Mouse (Mus musculus) liver, embryonic 14.5 days (tissue): ENCODE results near the gene Nav2. TPM values are rescaled to one million over a fixed set of nuclear protein-coding genes. Genes with fewer than 3 reads are reported as not detected.

Experiments used
- ATAC-seq: fragments of 200-750 bp; cut with Nextera tagmentation; 2 replicates; pipeline ENCODE4 v1.8.0; 2017; ENCODE audit warnings: moderate number of reproducible peaks, mild to moderate bottlenecking, moderate library complexity; ENCODE audit not compliant: insufficient read depth
- DNase-seq, 3 experiments: peaks; one replicate each; pipeline ENCODE4 v3.0.0-alpha.2; 2012 to 2013; ENCODE audit warnings: low read depth in 3 of 3, low spot score in 3 of 3
- H3K27ac ChIP-seq: fragments of 300-500 bp; sonication (generic); 2 replicates; pipeline ENCODE4 v1.5.1; 2014; ENCODE audit warnings: moderate library complexity, mild to moderate bottlenecking, control low read depth, inconsistent platforms
- H3K27me3 ChIP-seq: fragments of 300-500 bp; sonication (generic); 2 replicates; pipeline ENCODE4 v1.6.1; 2014; ENCODE audit warnings: mild to moderate bottlenecking, low read length, moderate library complexity; ENCODE audit not compliant: control insufficient read depth, insufficient read depth
- H3K36me3 ChIP-seq: fragments of 300-500 bp; sonication (generic); replicated peaks from 2 replicates; pipeline ENCODE4 v1.6.1; 2014; ENCODE audit warnings: low read depth; ENCODE audit not compliant: control insufficient read depth, insufficient read depth
- H3K4me1 ChIP-seq, 2 experiments: fragments of 200-500 bp in 1 of 2; fragments of 300-500 bp in 1 of 2; sonication (generic) in 1 of 2; replicated peaks; 2 replicates each; pipeline ENCODE4 v1.6.1; 2012 to 2014; ENCODE audit warnings: antibody characterized with exemption in 1 of 2, inconsistent platforms in 1 of 2, low read length in 1 of 2; ENCODE audit not compliant: control insufficient read depth in 2 of 2, insufficient read depth in 2 of 2
- H3K4me2 ChIP-seq: fragments of 300-500 bp; sonication (generic); 2 replicates; pipeline ENCODE4 v1.6.1; 2014; ENCODE audit warnings: low read depth, mild to moderate bottlenecking, control low read depth, moderate library complexity
- H3K4me3 ChIP-seq, 2 experiments: fragments of 200-500 bp in 1 of 2; fragments of 300-500 bp in 1 of 2; sonication (generic) in 1 of 2; 2 replicates each; pipeline ENCODE4 v1.5.1; 2012 to 2014; ENCODE audit warnings: low read depth in 2 of 2, low read length in 2 of 2, mild to moderate bottlenecking in 2 of 2, control low read depth in 1 of 2, inconsistent platforms in 1 of 2, moderate library complexity in 1 of 2; ENCODE audit not compliant: insufficient read depth in 1 of 2
- H3K9ac ChIP-seq: fragments of 300-500 bp; sonication (generic); replicated peaks from 2 replicates; pipeline ENCODE4 v1.6.1; 2014; ENCODE audit warnings: mild to moderate bottlenecking, control low read depth, moderate library complexity
- H3K9me3 ChIP-seq: fragments of 300-500 bp; sonication (generic); 2 replicates; pipeline ENCODE4 v1.6.1; 2016; ENCODE audit warnings: low read length, mixed read lengths; ENCODE audit not compliant: control insufficient read depth
- CTCF ChIP-seq: IDR thresholded peaks from 2 replicates; pipeline ENCODE4 v1.5.1; 2016; ENCODE audit warnings: antibody characterized with exemption, low read depth, control low read depth
- EP300 ChIP-seq: IDR thresholded peaks from 2 replicates; pipeline ENCODE4 v1.6.1; 2016; ENCODE audit warnings: antibody characterized with exemption, low read depth
- WGBS: fragments of 180-500 bp; shearing (Covaris S2); extraction: QIAGEN DNeasy Blood & Tissue Kit; methylation state at CpG from one replicate; pipeline ENCODE4 v1.1.7; 2014; ENCODE audit not compliant: insufficient replicate concordance; 5-methylcytosine and 5-hydroxymethylcytosine counted together
- polyA plus RNA-seq, 2 experiments: library from polyadenylated mRNA; depleted of rRNA in 1 of 2; stranded (reverse) in 1 of 2; unstranded in 1 of 2; fragments of >200 nt; fragmentation: Nextera tagmentation in 1 of 2; extraction: Ambion mirVana in 1 of 2; gene quantifications; 2 replicates each; pipeline versions ENCODE4 v1.2.1 to v1.2.3; 2012 to 2014

Nav2 gene
- polyA plus RNA-seq, 2 experiments = 1.5 to 1.6 TPM

GRCm38 (mm10) chr7:49477076-49477975, 568.8 kb downstream of the Nav2 start:
- TF ChIP-seq CTCF (no peak), EP300 (no peak)
- Histone ChIP-seq H3K9me3 (no peaks in the 10 kb centered on the region), H3K36me3 (no peaks in the 10 kb centered on the region), H3K27me3 (no peaks in the 10 kb centered on the region), H3K9ac (no peak overlapping the region), H3K4me3 (no peak overlapping the region), H3K4me2 (peak overlapping the region; percentile 13; the same call in 1 of the 2 replicates), H3K4me1 (peaks cover 0 to 7% of the 10 kb centered on the region in 2 experiments; a peak in 2 of 4 replicates), H3K27ac (no peak overlapping the region)
- DNase-seq = no peak
- ATAC-seq = 0 out of 2 replicates have a peak, but pooled peaks have one; percentile 35
- WGBS = 51% methylated on average over 9 of the region's 9 CpGs

- no peak overlapping the region for H3K9ac ChIP-seq
- peaks cover 0 to 7% of the 10 kb centered on the region in 2 experiments; a peak in 2 of 4 replicates for H3K4me1 ChIP-seq
- no peaks in the 10 kb centered on the region for H3K27me3 ChIP-seq
- H3K4me2 ChIP-seq = no peak overlapping the region
- DNase-seq (no peak), ATAC-seq (no peak)
- WGBS = 32% methylated on average over 7 of the region's 7 CpGs
- TF ChIP-seq EP300 = no peak
- no peak for TF ChIP-seq CTCF
- H3K9me3 ChIP-seq = no peaks in the 10 kb centered on the region
- no peak overlapping the region for H3K4me3 ChIP-seq
- H3K27ac ChIP-seq = no peak overlapping the region
- no peaks in the 10 kb centered on the region for H3K36me3 ChIP-seq
Measured at GRCm38 (mm10) chr7:49477976-49478349, 569.4 kb downstream of the Nav2 start.

- H3K4me2 ChIP-seq = no peak overlapping the region
- H3K27ac ChIP-seq = no peak overlapping the region
- no peak for TF ChIP-seq EP300
- DNase-seq = no peak
- no peaks in the 10 kb centered on the region for H3K9me3 ChIP-seq
- H3K27me3 ChIP-seq = no peaks in the 10 kb centered on the region
- no peak overlapping the region for H3K4me3 ChIP-seq
- no peak overlapping the region for H3K9ac ChIP-seq
- H3K4me1 ChIP-seq = peaks cover 0 to 7% of the 10 kb centered on the region in 2 experiments; a peak in 2 of 4 replicates
- ATAC-seq = no peak
- no peaks in the 10 kb centered on the region for H3K36me3 ChIP-seq
- WGBS = 66% methylated on average over 4 of the region's 4 CpGs
Measured at GRCm38 (mm10) chr7:49478886-49479285, 570.4 kb downstream of the Nav2 start.

GRCm38 (mm10) chr7:49480962-49481361, 572.4 kb downstream of the Nav2 start:
- Histone ChIP-seq H3K27me3 (no peaks in the 10 kb centered on the region), H3K9ac (no peak overlapping the region), H3K4me2 (no peak overlapping the region), H3K27ac (no peak overlapping the region), H3K36me3 (no peaks in the 10 kb centered on the region), H3K9me3 (no peaks in the 10 kb centered on the region), H3K4me1 (peaks cover 0 to 3% of the 10 kb centered on the region in 2 experiments; a peak in 2 of 4 replicates), H3K4me3 (no peak overlapping the region)
- WGBS = 68% methylated on average over 8 of the region's 8 CpGs
- TF ChIP-seq EP300 (no peak), CTCF (no peak)
- no peak for ATAC-seq
- no peak for DNase-seq

GRCm38 (mm10) chr7:49484036-49484744, 575.7 kb downstream of the Nav2 start:
- H3K27ac ChIP-seq = no peak overlapping the region
- H3K36me3 ChIP-seq = no peaks in the 10 kb centered on the region
- no peaks in the 10 kb centered on the region for H3K4me1 ChIP-seq
- no peaks in the 10 kb centered on the region for H3K27me3 ChIP-seq
- H3K4me2 ChIP-seq = no peak overlapping the region
- H3K9me3 ChIP-seq = no peaks in the 10 kb centered on the region
- ATAC-seq = no peak
- 36% methylated on average over 11 of the region's 11 CpGs for WGBS
- TF ChIP-seq EP300 (no peak), CTCF (no peak)
- H3K9ac ChIP-seq = no peak overlapping the region
- H3K4me3 ChIP-seq = no peak overlapping the region
- no peak for DNase-seq
